Mouse (Mus musculus) testis, adult 2 months (tissue): ENCODE results near the gene Fundc1.

Experiments used
- CTCF ChIP-seq: fragments of 200-500 bp; IDR thresholded peaks from 2 replicates; pipeline ENCODE4 v1.5.1; 2012; ENCODE audit warnings: low read depth, mild to moderate bottlenecking, inconsistent platforms, low read length, moderate library complexity; ENCODE audit not compliant: control insufficient read depth, insufficient read depth, insufficient replicate concordance
- POLR2A ChIP-seq: fragments of 200-500 bp; IDR thresholded peaks from 2 replicates; pipeline ENCODE4 v1.6.1; 2012; ENCODE audit warnings: low read depth, mild to moderate bottlenecking, inconsistent platforms, low read length, moderate library complexity; ENCODE audit not compliant: control insufficient read depth

GRCm38 (mm10) chrX:17558746-17559145 lies 13.4 kb downstream of the Fundc1 start:
- TF ChIP-seq POLR2A (no peak), CTCF (no peak)
